24 mouse cellular contexts compared by ENCODE assay signal in the genomic region with DNA sequence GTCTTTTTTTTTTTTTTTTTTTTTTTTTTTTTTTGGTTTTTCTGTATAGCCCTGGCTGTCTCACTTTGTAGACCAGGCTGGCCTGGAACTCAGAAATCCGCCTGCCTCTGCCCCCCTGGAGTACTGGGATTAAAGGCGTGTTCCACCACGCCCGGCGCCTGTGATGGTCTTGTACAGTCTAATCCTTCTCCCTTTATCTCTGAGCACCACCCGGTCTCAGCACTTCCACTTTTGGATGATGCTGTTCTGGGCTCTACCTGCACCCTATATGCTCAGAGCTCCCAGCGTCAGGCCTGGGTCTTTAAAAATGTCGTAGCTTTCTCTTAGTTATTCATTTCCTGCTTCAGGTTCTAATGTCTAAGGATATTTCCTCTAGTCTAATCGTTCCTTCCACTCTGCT. TPM values are rescaled to one million over a fixed set of nuclear protein-coding genes. Genes with fewer than 3 reads are reported as not detected.
A peak's percentile ranks its signal among the peaks of the same experiment; 100 is the strongest.
DNase-seq lines count a peak whose midpoint lies in the region; ATAC-seq and TF ChIP-seq lines count a peak whose summit lies in the region.
"Had no signal": no experiment of that assay in that cellular context is flagged by ENCODE, and none has a peak within 500 bp of the region (broad histone marks: within the 10 kb centered on the region; RNA-seq: fewer than 3 reads in every experiment).

No protein-coding gene starts in this region.

- H3K36me3 ChIP-seq in forebrain, embryonic 11.5 days (ENCODE audit: control insufficient read depth, insufficient read depth, low read length): no peaks in the 10 kb centered on the region
- peaks cover 7% of the 10 kb centered on the region; the same call in 1 of the 2 replicates for H3K36me3 ChIP-seq in forebrain, embryonic 12.5 days (replicated peaks)
- H3K36me3 ChIP-seq in G1E (replicated peaks): peaks cover 60% of the 10 kb centered on the region
- H3K36me3 ChIP-seq in erythroblast, embryonic 14.5 days (ENCODE audit: control insufficient read depth): peaks cover 50% of the 10 kb centered on the region
- peaks cover 34% of the 10 kb centered on the region for H3K36me3 ChIP-seq in liver, embryonic 15.5 days (replicated peaks)

- ATAC-seq in forebrain, embryonic 11.5 days (replicated peaks; ENCODE audit: low FRiP score): no peak
- no peak for ATAC-seq in forebrain, embryonic 12.5 days (ENCODE audit: low FRiP score)
- ATAC-seq in G1E (ENCODE audit: extremely low read depth, insufficient number of reproducible peaks, low FRiP score, poor library complexity, severe bottlenecking): peak; percentile 73
- ATAC-seq in liver, embryonic 15.5 days (ENCODE audit: insufficient read depth): peak; percentile 93
- ATAC-seq: forebrain, embryonic 14.5 days; hindbrain, embryonic 16.5 days had no signal

- no peaks in the 10 kb centered on the region for H3K27me3 ChIP-seq in forebrain, embryonic 11.5 days (ENCODE audit: control insufficient read depth, insufficient read depth, low read length)
- H3K27me3 ChIP-seq in forebrain, embryonic 12.5 days: no peaks in the 10 kb centered on the region
- no peaks in the 10 kb centered on the region for H3K27me3 ChIP-seq in G1E (ENCODE audit: insufficient read depth, low read length)
- H3K27me3 ChIP-seq in erythroblast, embryonic 14.5 days (ENCODE audit: control insufficient read depth): no peaks in the 10 kb centered on the region
- H3K27me3 ChIP-seq in liver, embryonic 15.5 days: no peaks in the 10 kb centered on the region
- H3K27me3 ChIP-seq: embryonic facial prominence, embryonic 15.5 days; heart, embryonic 15.5 days; neural tube, embryonic 13.5 days had no signal

- no peak overlapping the region for H3K9ac ChIP-seq in forebrain, embryonic 11.5 days (ENCODE audit: low read length)
- H3K9ac ChIP-seq in forebrain, embryonic 12.5 days: no peak overlapping the region
- H3K9ac ChIP-seq in liver, embryonic 15.5 days: 0 out of 2 replicates have a peak overlapping the region, but pooled peaks have one; percentile 26
- H3K9ac ChIP-seq: embryonic facial prominence, embryonic 15.5 days; heart, embryonic 15.5 days; lung, embryonic 14.5 days; neural tube, embryonic 13.5 days had no signal

- H3K4me1 ChIP-seq in forebrain, embryonic 11.5 days (replicated peaks; ENCODE audit: control insufficient read depth, insufficient read depth, low read length): no peaks in the 10 kb centered on the region
- peaks cover 8% of the 10 kb centered on the region; the same call in 1 of the 2 replicates for H3K4me1 ChIP-seq in forebrain, embryonic 12.5 days
- peaks cover 30% of the 10 kb centered on the region for H3K4me1 ChIP-seq in G1E (ENCODE audit: insufficient read depth, low read depth, low read length)
- H3K4me1 ChIP-seq in erythroblast, embryonic 14.5 days (ENCODE audit: control insufficient read depth): peaks cover 58% of the 10 kb centered on the region
- H3K4me1 ChIP-seq in liver, embryonic 15.5 days (replicated peaks): peaks cover 63% of the 10 kb centered on the region

- no peaks in the 10 kb centered on the region for H3K9me3 ChIP-seq in forebrain, embryonic 11.5 days (ENCODE audit: control insufficient read depth, low read length)
- no peaks in the 10 kb centered on the region for H3K9me3 ChIP-seq in forebrain, embryonic 12.5 days
- H3K9me3 ChIP-seq in G1E (replicated peaks): peaks cover 3% of the 10 kb centered on the region; the same call in 1 of the 2 replicates
- H3K9me3 ChIP-seq in erythroblast, embryonic 14.5 days (ENCODE audit: control insufficient read depth, low read length): no peaks in the 10 kb centered on the region
- no peaks in the 10 kb centered on the region for H3K9me3 ChIP-seq in liver, embryonic 15.5 days (replicated peaks)
- H3K9me3 ChIP-seq: embryonic facial prominence, embryonic 15.5 days; heart, embryonic 15.5 days; neural tube, embryonic 13.5 days had no signal

- no peak overlapping the region for H3K4me3 ChIP-seq in forebrain, embryonic 11.5 days (ENCODE audit: low read depth, low read length)
- H3K4me3 ChIP-seq in forebrain, embryonic 12.5 days (replicated peaks): no peak overlapping the region
- no peak overlapping the region for H3K4me3 ChIP-seq in G1E (ENCODE audit: low read depth, low read length)
- H3K4me3 ChIP-seq in erythroblast, embryonic 14.5 days (replicated peaks): peak overlapping the region; percentile 36
- 0 out of 2 replicates have a peak overlapping the region, but pooled peaks have one; percentile 4 for H3K4me3 ChIP-seq in liver, embryonic 15.5 days (replicated peaks)
- H3K4me3 ChIP-seq: embryonic facial prominence, embryonic 15.5 days; heart, embryonic 15.5 days; neural tube, embryonic 13.5 days had no signal

- DNase-seq in forebrain, embryonic 11.5 days (ENCODE audit: low spot score): peak; percentile 41
- DNase-seq in G1E (ENCODE audit: low spot score): peak; percentile 15
- DNase-seq in urinary bladder, adult 2 months (ENCODE audit: low spot score): no peak
- no peak for DNase-seq in urinary bladder, adult 18-20 months (ENCODE audit: low spot score in 2 of 2)
- no peak for DNase-seq in MN1 (ENCODE audit: low spot score)
- DNase-seq: adrenal gland, postnatal 14 days; cerebellum, adult 18-20 months; cerebellum, postnatal 25 days; gastrocnemius, postnatal 10 days; kidney, adult 18-20 months; kidney, postnatal 36 days; layer of hippocampus, adult 9-11 months; lung, embryonic 14.5 days; lung, postnatal 4 days; midbrain, embryonic 14.5 days; right cerebral cortex, adult 18-20 months had no signal

- no peak for TF ChIP-seq CTCF in G1E (IDR thresholded peaks at IDR 0.05; ENCODE audit: low read depth, low read length)

- H3K4me2 ChIP-seq in forebrain, embryonic 11.5 days (ENCODE audit: low read depth, low read length, severe bottlenecking): no peak overlapping the region
- H3K4me2 ChIP-seq in forebrain, embryonic 12.5 days: no peak overlapping the region
- H3K4me2 ChIP-seq in liver, embryonic 15.5 days: peak overlapping the region; percentile 52
- H3K4me2 ChIP-seq: embryonic facial prominence, embryonic 15.5 days; heart, embryonic 15.5 days; lung, embryonic 14.5 days; neural tube, embryonic 13.5 days had no signal

- no peak overlapping the region for H3K27ac ChIP-seq in forebrain, embryonic 11.5 days (ENCODE audit: low read depth, low read length)
- H3K27ac ChIP-seq in forebrain, embryonic 12.5 days: no peak overlapping the region
- peak overlapping the region; percentile 74 for H3K27ac ChIP-seq in liver, embryonic 15.5 days (replicated peaks)
- H3K27ac ChIP-seq: embryonic facial prominence, embryonic 15.5 days; heart, embryonic 15.5 days; neural tube, embryonic 13.5 days had no signal

- 91% methylated on average over 9 of the region's 9 CpGs for WGBS in forebrain, embryonic 11.5 days
- 91% methylated on average over 9 of the region's 9 CpGs for WGBS in forebrain, embryonic 12.5 days
- WGBS in liver, embryonic 15.5 days (ENCODE audit: insufficient replicate concordance): 28% methylated on average over 9 of the region's 9 CpGs

RNA-seq across cellular contexts. Expression of a gene that starts 30.7 kb away (rescaled TPM):
- polyA plus RNA-seq in forebrain, embryonic 11.5 days (2014; fragmentation: Nextera tagmentation; extraction: Ambion mirVana): 32.9 and 38.4 TPM in 2 replicates
- polyA plus RNA-seq in forebrain, embryonic 12.5 days (2016; fragmentation: Nextera tagmentation; extraction: Ambion mirVana): 32.2 and 36.9 TPM in 2 replicates
- total RNA-seq in G1E (2014; fragmentation: Nextera tagmentation): 169 and 179 TPM in 2 replicates
- total RNA-seq in G1E (2017): 33.7 and 35.3 TPM in 2 replicates
- 114 and 126 TPM in 2 replicates for polyA plus RNA-seq in G1E (2012)
- polyA plus RNA-seq in erythroblast, embryonic 14.5 days (2012): 12.9 and 13.5 TPM in 2 replicates
- 36.9 and 37.3 TPM in 2 replicates for polyA plus RNA-seq in liver, embryonic 15.5 days (2015; fragmentation: Nextera tagmentation; extraction: Ambion mirVana)
- polyA plus RNA-seq in urinary bladder, adult 2 months (2012; rRNA removed): 76.8 and 82.9 TPM in 2 replicates

Comparison
In these comparisons a context has a peak if more than half of its experiments do, and no peak if none do; other contexts are left out.
1. ATAC-seq: peak in G1E (single experiment) and liver, embryonic 15.5 days (single experiment); none in forebrain, embryonic 11.5 days (single experiment) and forebrain, embryonic 12.5 days (single experiment).
2. DNase-seq: peak in forebrain, embryonic 11.5 days (single experiment) and G1E (single experiment); none in urinary bladder, adult 2 months (single experiment), urinary bladder, adult 18-20 months (0 of 2) and MN1 (single experiment).
3. H3K4me3 ChIP-seq: peak in erythroblast, embryonic 14.5 days (single experiment) and liver, embryonic 15.5 days (single experiment); none in forebrain, embryonic 11.5 days (single experiment), forebrain, embryonic 12.5 days (single experiment) and G1E (single experiment).